Mouse (Mus musculus) E14TG2a.4 (cell line): ENCODE measurements at regions not wholly inside any gene's neighbourhood (a gene's known extent, or its start where the extent isn't known, plus 50 kb on each side); places are given as distances from the start of the nearest gene placed in this dataset.

ENCODE experiments used
- H3K27me3 ChIP-seq: 2 replicates; pipeline ENCODE4 v1.6.1; 2014; ENCODE audit warnings: low read length, control low read depth; ENCODE audit not compliant: insufficient read depth
- H3K36me3 ChIP-seq: 2 replicates; pipeline ENCODE4 v1.6.1; 2014; ENCODE audit warnings: low read length, control low read depth; ENCODE audit not compliant: insufficient read depth
- H3K4me1 ChIP-seq: replicated peaks from 2 replicates; pipeline ENCODE4 v1.6.1; 2014; ENCODE audit warnings: low read depth, low read length, control low read depth
- H3K4me3 ChIP-seq: replicated peaks from 2 replicates; pipeline ENCODE4 v1.5.1; 2014; ENCODE audit warnings: mild to moderate bottlenecking, low read length
- H3K9me3 ChIP-seq: 2 replicates; pipeline ENCODE4 v1.6.1; 2014; ENCODE audit warnings: low read length, control low read depth
- CTCF ChIP-seq: conservative IDR thresholded peaks from 2 replicates; pipeline ENCODE4 v1.5.1; 2014; ENCODE audit warnings: low read length
- NANOG ChIP-seq: IDR thresholded peaks from 2 replicates; pipeline ENCODE4 v1.6.1; 2014; ENCODE audit warnings: borderline replicate concordance, low read length, mixed read lengths
- POU5F1 ChIP-seq: IDR thresholded peaks from 2 replicates; pipeline ENCODE4 v1.6.1; 2014; ENCODE audit warnings: low read length, borderline replicate concordance

GRCm38 (mm10) chr4:31569687-31570086 is 394.2 kb upstream of the Map3k7 start:
- Histone ChIP-seq H3K4me3 (no peak overlapping the region), H3K4me1 (no peaks in the 10 kb centered on the region), H3K27me3 (no peaks in the 10 kb centered on the region), H3K9me3 (no peaks in the 10 kb centered on the region), H3K36me3 (no peaks in the 10 kb centered on the region)
- TF ChIP-seq POU5F1 (no peak), CTCF (no peak), NANOG (no peak)

GRCm38 (mm10) chr4:31576982-31577579 is 386.8 kb upstream of the Map3k7 start:
- Histone ChIP-seq H3K27me3 (no peaks in the 10 kb centered on the region), H3K4me3 (no peak overlapping the region), H3K4me1 (no peaks in the 10 kb centered on the region), H3K36me3 (no peaks in the 10 kb centered on the region), H3K9me3 (no peaks in the 10 kb centered on the region)
- TF ChIP-seq CTCF (no peak), NANOG (no peak), POU5F1 (no peak)

- no peak overlapping the region for H3K4me3 ChIP-seq
- no peaks in the 10 kb centered on the region for H3K27me3 ChIP-seq
- H3K4me1 ChIP-seq: no peaks in the 10 kb centered on the region
- 0 out of 2 replicates have a peak, but pooled peaks cover 5% of the 10 kb centered on the region for H3K9me3 ChIP-seq
- no peak for TF ChIP-seq NANOG
- TF ChIP-seq CTCF: no peak
- no peak for TF ChIP-seq POU5F1
- H3K36me3 ChIP-seq: no peaks in the 10 kb centered on the region
Measured at GRCm38 (mm10) chr4:31583495-31583894, 380.4 kb upstream of the Map3k7 start.

- 0 out of 2 replicates have a peak, but pooled peaks cover 5% of the 10 kb centered on the region for H3K9me3 ChIP-seq
- no peaks in the 10 kb centered on the region for H3K27me3 ChIP-seq
- TF ChIP-seq NANOG: no peak
- no peak for TF ChIP-seq POU5F1
- TF ChIP-seq CTCF: no peak
Measured at GRCm38 (mm10) chr4:31584171-31584570, 379.7 kb upstream of the Map3k7 start.

GRCm38 (mm10) chr4:31594089-31594488 is 369.8 kb upstream of the Map3k7 start:
- no peaks in the 10 kb centered on the region for H3K4me1 ChIP-seq
- H3K9me3 ChIP-seq: no peaks in the 10 kb centered on the region; the same call in 1 of the 2 replicates
- no peak for TF ChIP-seq CTCF
- TF ChIP-seq NANOG: no peak
- TF ChIP-seq POU5F1: no peak
- H3K4me3 ChIP-seq: no peak overlapping the region
- H3K27me3 ChIP-seq: no peaks in the 10 kb centered on the region
- H3K36me3 ChIP-seq: no peaks in the 10 kb centered on the region

More at GRCm38 (mm10) chr4:31584171-31584570, 379.7 kb upstream of the Map3k7 start:
- Histone ChIP-seq H3K4me1 (no peaks in the 10 kb centered on the region), H3K36me3 (no peaks in the 10 kb centered on the region), H3K4me3 (no peak overlapping the region)

GRCm38 (mm10) chr4:31601536-31601935 is 362.4 kb upstream of the Map3k7 start:
- no peak overlapping the region for H3K4me3 ChIP-seq
- H3K9me3 ChIP-seq: no peaks in the 10 kb centered on the region

GRCm38 (mm10) chr4:31603776-31604175 is 360.1 kb upstream of the Map3k7 start:
- Histone ChIP-seq H3K36me3 (no peaks in the 10 kb centered on the region), H3K4me3 (no peak overlapping the region), H3K27me3 (no peaks in the 10 kb centered on the region), H3K9me3 (no peaks in the 10 kb centered on the region), H3K4me1 (no peaks in the 10 kb centered on the region)
- no peak for TF ChIP-seq CTCF
- no peak for TF ChIP-seq NANOG
- TF ChIP-seq POU5F1: no peak

More at GRCm38 (mm10) chr4:31601536-31601935, 362.4 kb upstream of the Map3k7 start:
- Histone ChIP-seq H3K36me3 (no peaks in the 10 kb centered on the region), H3K27me3 (no peaks in the 10 kb centered on the region), H3K4me1 (no peaks in the 10 kb centered on the region)
- TF ChIP-seq CTCF: no peak

- H3K4me1 ChIP-seq: no peaks in the 10 kb centered on the region
- H3K27me3 ChIP-seq: no peaks in the 10 kb centered on the region
- no peak overlapping the region for H3K4me3 ChIP-seq
- no peaks in the 10 kb centered on the region for H3K9me3 ChIP-seq
- TF ChIP-seq POU5F1 (no peak), CTCF (no peak), NANOG (no peak)
- H3K36me3 ChIP-seq: no peaks in the 10 kb centered on the region
Measured at GRCm38 (mm10) chr4:31608811-31609210, 355.1 kb upstream of the Map3k7 start.

- H3K4me1 ChIP-seq: no peaks in the 10 kb centered on the region
- no peaks in the 10 kb centered on the region for H3K36me3 ChIP-seq
- no peaks in the 10 kb centered on the region for H3K9me3 ChIP-seq
- TF ChIP-seq CTCF (no peak), POU5F1 (no peak), NANOG (no peak)
- H3K27me3 ChIP-seq: no peaks in the 10 kb centered on the region
- H3K4me3 ChIP-seq: no peak overlapping the region
Measured at GRCm38 (mm10) chr4:31609559-31609958, 354.3 kb upstream of the Map3k7 start.
